Mouse (Mus musculus) ZHBTc4 (cell line): ENCODE measurements around the gene Sirt6.

Source experiments
- DNase-seq: peaks from one replicate; pipeline ENCODE4 v3.0.0-alpha.2; 2011; ENCODE audit warnings: low read depth, low spot score

Gene Sirt6

GRCm38 (mm10) chr10:81596611-81597010 lies 31.0 kb downstream of the Sirt6 start:
- no peak for DNase-seq

DNA sequence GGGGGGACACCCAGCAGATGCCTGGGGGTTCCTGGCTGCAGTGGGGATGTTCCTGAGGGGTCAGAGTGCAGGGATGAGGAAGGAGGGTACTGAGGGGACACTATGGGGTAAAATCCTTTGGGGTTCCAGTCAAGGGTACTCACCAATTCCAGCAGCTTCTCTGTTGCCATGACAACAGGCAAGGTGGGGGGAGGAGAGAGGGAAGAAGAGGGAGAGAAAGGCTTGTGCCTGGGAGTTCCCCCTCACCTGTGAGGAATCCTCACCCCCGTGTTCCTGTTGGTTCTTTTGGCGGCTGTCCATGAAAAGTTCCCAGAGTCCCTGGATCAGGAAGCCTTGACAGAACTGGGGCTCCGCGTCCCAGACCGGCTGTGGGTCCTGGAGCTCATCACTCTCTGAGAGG lies 32.0 kb downstream of the Sirt6 start:
- DNase-seq, result no peak

DNA sequence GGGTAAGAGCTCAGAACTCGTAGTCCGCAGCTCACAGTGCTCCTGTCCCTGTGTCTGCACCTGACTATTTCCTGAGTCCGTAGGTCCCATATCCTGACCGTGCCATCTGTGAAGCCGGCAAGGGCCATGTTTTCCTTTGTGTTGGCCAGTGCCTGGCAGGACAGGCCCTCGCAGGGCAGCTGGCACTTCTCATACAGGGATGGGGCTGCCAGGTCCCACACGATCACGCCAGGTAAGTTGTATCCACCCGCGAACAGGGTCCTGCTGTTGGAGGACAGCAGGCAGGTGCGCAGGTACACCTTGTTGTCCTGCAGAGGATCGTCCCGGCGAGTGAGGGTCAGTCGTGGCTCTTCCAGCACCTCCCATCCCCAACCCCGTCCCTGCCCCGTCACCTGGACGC lies 33.7 kb downstream of the Sirt6 start:
- no peak for DNase-seq

GRCm38 (mm10) chr10:81593223-81593622 lies 34.4 kb downstream of the Sirt6 start:
- DNase-seq, result no peak

DNA sequence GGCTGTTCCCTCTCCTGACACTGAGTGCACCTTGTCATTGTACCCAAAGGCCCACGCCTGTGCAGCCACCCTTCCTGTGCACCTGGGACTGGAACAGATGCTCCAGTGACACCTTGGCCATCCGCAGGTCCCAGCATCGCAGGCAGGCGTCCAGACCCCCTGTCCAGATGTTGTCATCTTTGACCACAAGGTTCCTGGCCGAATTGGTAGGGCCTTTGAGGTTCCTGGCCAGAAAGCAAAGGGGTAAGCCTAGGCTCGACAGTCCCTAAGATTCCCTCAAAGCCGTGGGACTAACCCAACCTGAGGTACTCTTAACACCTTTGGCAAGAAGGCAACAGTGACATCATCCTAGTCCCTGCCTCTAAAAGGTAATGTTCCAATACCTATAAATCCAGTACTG lies 35.0 kb downstream of the Sirt6 start:
- DNase-seq, result no peak

DNA sequence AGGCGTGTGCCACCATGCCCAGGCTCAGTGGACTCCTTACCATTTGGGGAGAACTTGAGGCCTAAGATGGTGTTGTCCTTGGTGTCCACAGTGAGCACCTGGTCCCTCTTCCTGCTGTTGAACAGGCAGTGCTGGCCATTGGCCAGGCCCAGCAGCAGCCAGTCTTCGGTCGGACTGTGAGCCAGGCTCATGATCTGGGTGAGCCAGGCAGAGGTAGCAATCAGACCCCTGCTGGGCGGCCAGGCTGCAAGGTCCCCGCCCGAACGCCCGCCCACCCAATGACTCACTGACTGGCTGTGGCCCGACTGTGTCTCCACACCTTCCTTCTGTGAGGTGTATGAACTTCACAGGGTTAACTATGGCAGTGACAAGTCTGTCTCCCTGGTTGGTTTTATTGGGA lies 35.8 kb downstream of the Sirt6 start:
- peak; percentile 66 for DNase-seq

- DNase-seq, result no peak
Measured at GRCm38 (mm10) chr10:81588739-81589138, 38.9 kb downstream of the Sirt6 start.

GRCm38 (mm10) chr10:81583347-81583746 lies 44.2 kb downstream of the Sirt6 start:
- no peak for DNase-seq

- DNase-seq, result no peak
Measured at GRCm38 (mm10) chr10:81580441-81581070, 47.0 kb downstream of the Sirt6 start.

- DNase-seq, result no peak
Measured at GRCm38 (mm10) chr10:81579967-81580366, 47.6 kb downstream of the Sirt6 start.

- DNase-seq, result no peak
Measured at GRCm38 (mm10) chr10:81575695-81576094, 51.9 kb downstream of the Sirt6 start.

DNA sequence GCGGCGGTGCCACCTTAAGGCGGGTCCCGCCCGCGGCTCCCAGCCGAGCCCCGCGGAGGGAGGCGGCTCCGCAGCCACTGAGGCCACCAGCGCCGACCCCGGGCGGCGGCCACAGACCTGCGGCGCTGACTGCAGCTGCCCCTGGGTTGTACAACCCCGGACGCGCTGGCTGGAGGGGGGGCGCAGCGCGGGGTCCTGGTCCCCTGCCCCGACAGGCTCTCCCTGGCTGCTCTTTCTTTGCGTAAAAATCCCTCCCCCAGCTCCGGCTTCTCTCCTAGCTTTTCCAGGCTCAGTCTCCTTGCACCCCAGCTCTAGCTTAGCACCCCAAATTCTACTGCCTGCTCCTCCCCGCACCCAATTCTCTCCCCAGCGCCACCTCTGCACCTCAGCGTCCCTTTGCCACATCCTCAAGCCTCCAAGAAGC lies 52.4 kb downstream of the Sirt6 start:
- DNase-seq, result no peak

DNA sequence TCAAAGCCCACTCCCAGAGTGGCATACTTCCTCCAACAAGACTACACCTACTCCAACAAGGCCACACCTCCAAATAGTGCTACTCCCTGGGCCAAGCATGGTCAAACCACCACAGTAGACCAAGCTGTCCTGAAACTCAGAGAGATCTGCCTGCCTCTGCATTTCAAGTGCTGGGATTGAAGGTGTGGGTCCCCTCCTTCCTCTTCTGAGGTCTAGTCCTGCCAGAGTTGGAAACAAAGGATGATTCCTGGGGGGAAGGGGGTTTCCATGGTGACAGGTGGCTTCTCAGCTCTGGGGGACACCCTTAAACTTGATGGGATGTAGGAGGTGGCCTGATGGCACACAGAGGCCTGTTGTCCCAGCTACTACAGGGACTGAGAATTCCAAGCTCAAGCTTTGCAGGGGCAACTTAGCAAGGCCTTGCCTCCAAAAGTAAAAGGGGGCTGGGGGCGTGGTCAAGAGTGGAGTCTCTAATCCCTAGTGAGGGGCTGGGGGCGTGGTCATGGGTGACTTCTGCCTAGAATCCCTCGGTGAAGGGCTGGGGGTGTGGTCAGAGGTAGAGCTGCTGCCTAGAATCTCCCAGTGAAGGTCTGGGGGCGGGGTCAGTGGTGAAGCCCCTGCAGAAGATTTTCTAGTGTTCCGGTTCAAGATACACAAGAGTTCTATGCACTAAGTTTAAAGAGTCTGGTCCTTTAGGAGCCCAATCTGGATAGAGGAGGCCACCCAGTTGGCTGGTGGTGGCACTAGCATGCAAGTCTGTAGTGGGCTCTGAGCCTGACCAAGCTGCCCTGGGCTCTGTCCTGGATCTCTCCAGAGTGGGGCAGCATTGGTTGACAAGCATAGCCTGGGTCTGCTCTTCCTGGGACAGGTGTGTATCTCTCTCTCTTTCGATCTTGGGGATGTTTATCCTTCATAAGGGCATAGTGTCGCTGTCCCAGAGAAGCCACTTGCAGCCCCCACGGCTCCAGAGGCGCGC lies 53.2 kb downstream of the Sirt6 start, which contains the start of gene Tle2:
Tle2 (plus strand) TSS at position 481 of the 976 bp plus-strand sequence.
- DNase-seq, result peak; percentile 64

DNA sequence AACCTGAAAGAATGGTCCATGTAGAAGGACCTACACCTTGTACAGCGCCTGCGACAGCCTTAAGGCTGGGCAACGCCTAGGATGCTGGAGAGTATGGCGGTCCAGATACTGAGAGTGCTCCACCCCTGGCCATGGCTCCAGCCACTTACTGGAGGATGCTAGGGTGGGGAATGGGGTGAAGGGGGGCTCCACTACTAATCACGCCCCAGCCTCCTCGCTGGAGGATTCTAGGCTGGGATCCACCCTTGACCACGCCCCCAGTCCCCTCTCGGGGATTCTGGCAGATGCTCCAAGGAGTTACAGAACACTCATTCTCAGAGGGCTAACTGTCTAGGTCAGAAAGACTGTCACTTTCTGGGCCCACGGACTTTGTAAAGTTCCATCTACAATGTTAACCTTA lies 54.6 kb downstream of the Sirt6 start:
- no peak for DNase-seq

GRCm38 (mm10) chr10:81572133-81572671 lies 55.4 kb downstream of the Sirt6 start:
- no peak for DNase-seq
